Mouse (Mus musculus) CD4-positive, CD25-positive, alpha-beta regulatory T cell (primary cell): ENCODE results near the gene Metap2. TPM values are rescaled to one million over a fixed set of nuclear protein-coding genes. Genes with fewer than 3 reads are reported as not detected.

Experiments
- polyA plus RNA-seq: library from polyadenylated mRNA; unstranded; fragments of 100-300 nt; shearing (Covaris generic); gene quantifications from one replicate; pipeline ENCODE4 v1.2.1, GENCODE M21; 2017

Metap2 gene
- 174 TPM for polyA plus RNA-seq

DNA sequence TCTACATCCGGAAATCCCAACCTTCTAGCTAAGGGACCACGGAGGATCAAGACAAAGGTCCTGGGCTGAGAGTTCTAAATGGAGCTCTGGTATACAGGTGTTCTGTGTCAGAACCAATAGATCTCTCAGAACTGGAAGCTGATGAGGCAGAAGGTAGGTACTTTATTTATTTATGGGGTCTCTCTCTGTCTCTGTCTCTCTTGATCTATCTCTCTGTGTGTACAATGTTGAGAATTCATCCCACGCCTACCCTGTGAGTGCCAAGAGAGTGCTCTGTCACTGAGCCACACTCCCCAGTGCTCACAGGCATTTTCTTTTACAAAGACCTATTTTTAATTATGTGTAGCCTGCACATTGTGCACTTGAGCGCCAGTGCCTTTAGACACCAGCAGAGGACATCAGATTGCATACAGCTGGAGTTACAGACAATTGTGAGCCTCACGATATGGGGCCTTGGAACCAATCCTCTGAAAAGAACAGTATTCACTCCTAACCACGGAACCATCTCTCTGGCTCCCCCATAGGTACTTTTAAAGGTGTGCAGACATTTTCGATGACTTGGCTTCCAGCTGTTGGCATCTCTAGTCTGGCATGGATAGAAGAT, at the start of gene Metap2:
Gene Metap2 (minus strand): TSS at position 51 of the 604 bp plus-strand sequence.

DNA sequence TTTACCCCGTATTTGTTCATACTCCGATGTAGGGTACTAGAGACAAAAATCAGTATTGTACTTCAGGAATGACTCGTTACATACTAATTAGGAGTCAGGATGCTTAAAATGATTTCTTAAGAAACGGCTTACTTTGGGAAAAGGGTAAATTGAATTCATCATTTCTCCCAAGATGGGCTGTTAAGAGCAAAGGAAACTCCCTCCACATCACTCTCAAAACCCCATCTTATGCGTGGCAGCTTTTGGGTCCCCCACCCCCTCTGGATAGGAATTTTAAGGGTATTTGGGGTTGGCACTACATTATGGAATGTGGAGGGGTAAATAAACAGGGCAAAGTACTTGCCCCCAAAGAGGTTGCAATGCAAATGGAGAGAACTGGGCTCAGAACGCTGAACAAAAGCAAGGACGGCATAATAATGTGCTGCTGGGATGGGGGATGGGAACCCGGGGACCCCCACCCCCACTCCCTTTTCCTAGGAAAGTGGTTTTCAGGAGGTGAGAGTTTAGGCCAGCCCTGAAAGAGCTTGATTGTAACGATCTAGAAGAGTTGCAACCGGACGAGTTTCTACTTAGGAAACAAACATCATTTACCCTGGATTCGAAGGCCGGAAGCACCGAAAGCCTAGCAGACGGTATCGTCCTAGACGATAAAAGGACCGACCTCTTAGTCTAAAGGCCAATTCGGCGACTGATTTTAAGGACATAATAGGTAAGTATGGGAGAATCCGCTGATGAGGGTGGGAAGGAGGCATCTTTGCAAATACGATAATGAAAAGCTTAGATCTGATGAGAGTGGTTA, 65.8 kb downstream of the Metap2 start, which contains the start of gene Usp44:
Gene Usp44 (plus strand): TSS at position 625 of the 799 bp plus-strand sequence.

Other genes starting within 250 kb of the Metap2 start
- gene Usp44, start 65.5 kb downstream of the Metap2 start, polyA plus RNA-seq, result not detected
- gene Vezt, start 138.7 kb upstream of the Metap2 start, polyA plus RNA-seq, result 11.4 TPM
- gene Fgd6, start 138.9 kb upstream of the Metap2 start, polyA plus RNA-seq, result 2.1 TPM